Mouse (Mus musculus): ENCODE measurements at regions not wholly inside any gene's neighbourhood (a gene's known extent, or its start where the extent isn't known, plus 50 kb on each side); places are given as distances from the start of the nearest gene placed in this dataset.

- H3K4me3 ChIP-seq (replicated peaks; ENCODE audit: extremely low read depth, low read depth, low read length), result no peak overlapping the region
- WGBS, result 77% methylated on average over 11 of the region's 11 CpGs
- TF ChIP-seq POLR2A (IDR thresholded peaks at IDR 0.05; ENCODE audit: borderline replicate concordance, extremely low read depth, low read depth, low read length) (no peak), CTCF (IDR thresholded peaks at IDR 0.05; ENCODE audit: insufficient read depth, low read length) (0 out of 2 replicates have a peak, but pooled peaks have one; percentile 8)
- H3K4me1 ChIP-seq (ENCODE audit: control insufficient read depth, insufficient read depth, low read length), result no peaks in the 10 kb centered on the region
- no peak for DNase-seq
Observed at GRCm38 (mm10) chr14:114832987-114833386, 259.0 kb upstream of the Gpc5 start.

GRCm38 (mm10) chr14:114836723-114837349 lies 255.2 kb upstream of the Gpc5 start:
- Histone ChIP-seq H3K4me1 (ENCODE audit: control insufficient read depth, insufficient read depth, low read length) (no peaks in the 10 kb centered on the region), H3K4me3 (replicated peaks; ENCODE audit: extremely low read depth, low read depth, low read length) (no peak overlapping the region)
- TF ChIP-seq POLR2A (IDR thresholded peaks at IDR 0.05; ENCODE audit: borderline replicate concordance, extremely low read depth, low read depth, low read length), result no peak
- WGBS, result 59% methylated on average over 3 of the region's 3 CpGs
- DNase-seq, result no peak

DNA sequence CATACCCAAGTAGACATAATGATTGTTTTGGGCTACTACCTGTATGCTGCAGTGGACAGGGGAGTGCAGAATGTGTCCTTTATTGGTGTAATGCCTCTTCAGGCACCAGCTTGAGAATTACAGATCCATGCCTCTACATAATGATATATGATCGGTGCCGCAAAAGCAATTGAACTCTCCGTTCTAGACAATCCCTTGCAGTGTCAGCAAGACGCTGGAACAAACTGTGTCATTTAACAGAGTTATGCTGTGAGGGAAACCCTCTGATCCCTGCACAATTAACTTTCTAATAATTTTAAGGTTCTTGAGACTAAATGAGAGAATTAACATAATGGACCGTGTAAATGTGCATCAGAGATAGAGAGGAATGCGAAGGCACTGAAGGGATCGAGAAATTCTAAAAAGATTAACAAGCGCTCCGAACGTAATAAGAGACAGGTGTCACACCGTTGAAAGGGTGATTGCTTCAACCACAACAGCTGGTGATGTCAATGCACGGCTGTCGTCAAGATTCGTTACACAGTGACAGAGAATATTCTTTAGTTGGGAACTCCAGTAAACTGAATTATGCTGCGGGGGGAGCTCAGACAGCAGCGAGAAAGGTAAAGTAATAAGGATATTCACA lies 254.3 kb upstream of the Gpc5 start:
- TF ChIP-seq POLR2A (IDR thresholded peaks at IDR 0.05; ENCODE audit: borderline replicate concordance, extremely low read depth, low read depth, low read length) (no peak), CTCF (IDR thresholded peaks at IDR 0.05; ENCODE audit: insufficient read depth, low read length) (no peak)
- no peak for DNase-seq
- WGBS, result 68% methylated on average over 16 of the region's 16 CpGs
- no peak overlapping the region for H3K4me3 ChIP-seq (replicated peaks; ENCODE audit: extremely low read depth, low read depth, low read length)
- H3K4me1 ChIP-seq (ENCODE audit: control insufficient read depth, insufficient read depth, low read length), result no peaks in the 10 kb centered on the region

DNA sequence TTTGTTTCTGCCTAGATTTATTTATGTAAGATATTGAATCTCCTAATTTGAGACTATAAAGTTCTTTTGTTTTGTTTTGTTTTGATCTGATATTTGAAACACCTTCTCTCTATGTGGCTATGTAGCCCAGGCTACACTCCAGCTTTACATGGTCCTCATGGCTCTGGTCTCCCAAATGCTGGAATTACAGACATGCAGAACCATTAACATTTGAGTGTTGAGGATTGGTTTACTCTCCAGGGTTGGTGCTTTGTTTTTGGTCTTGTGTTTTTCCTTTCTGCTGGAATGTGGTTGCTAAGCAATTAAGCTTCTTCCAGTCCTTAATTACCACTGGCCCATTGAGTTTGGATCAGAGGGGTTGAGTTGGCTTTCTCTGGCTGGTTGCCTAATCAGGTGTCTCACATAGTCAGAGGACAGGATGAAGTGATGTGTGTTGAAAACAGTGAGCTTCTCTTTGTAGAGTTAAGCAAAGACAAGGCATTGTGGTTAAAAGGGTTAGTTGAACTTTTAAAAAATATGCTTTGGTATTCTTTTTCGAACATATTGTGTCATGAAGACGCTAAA lies 252.6 kb upstream of the Gpc5 start:
- no peak for DNase-seq
- WGBS, result 85% methylated on average over 2 of the region's 2 CpGs
- no peaks in the 10 kb centered on the region for H3K4me1 ChIP-seq (ENCODE audit: control insufficient read depth, insufficient read depth, low read length)
- H3K4me3 ChIP-seq (replicated peaks; ENCODE audit: extremely low read depth, low read depth, low read length), result no peak overlapping the region
- TF ChIP-seq POLR2A (IDR thresholded peaks at IDR 0.05; ENCODE audit: borderline replicate concordance, extremely low read depth, low read depth, low read length) (no peak), CTCF (IDR thresholded peaks at IDR 0.05; ENCODE audit: insufficient read depth, low read length) (no peak)

DNA sequence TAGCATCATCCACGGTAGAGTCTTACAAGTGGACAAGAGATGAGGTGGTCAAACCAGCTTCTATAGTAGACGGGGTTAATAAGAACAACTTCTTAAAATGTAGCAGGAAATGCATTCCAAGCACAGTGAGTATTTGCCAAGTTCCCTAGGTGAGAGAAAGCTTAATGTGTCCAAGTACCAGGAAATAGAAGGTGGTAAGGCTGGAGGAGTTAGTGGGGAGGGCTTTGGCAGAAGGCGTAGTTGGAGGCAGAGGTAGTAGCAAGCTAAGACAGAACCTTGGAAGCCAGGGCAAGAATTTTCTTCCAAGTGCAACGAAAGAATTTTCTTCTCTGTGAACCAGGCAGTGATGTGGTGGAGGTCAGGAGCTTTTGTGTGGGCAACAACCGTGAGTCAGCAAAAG lies 251.2 kb upstream of the Gpc5 start:
- TF ChIP-seq CTCF (IDR thresholded peaks at IDR 0.05; ENCODE audit: insufficient read depth, low read length) (no peak), POLR2A (IDR thresholded peaks at IDR 0.05; ENCODE audit: borderline replicate concordance, extremely low read depth, low read depth, low read length) (no peak)
- H3K4me3 ChIP-seq (replicated peaks; ENCODE audit: extremely low read depth, low read depth, low read length), result no peak overlapping the region
- H3K4me1 ChIP-seq (ENCODE audit: control insufficient read depth, insufficient read depth, low read length), result no peaks in the 10 kb centered on the region
- WGBS, result 45% methylated on average over 5 of the region's 5 CpGs
- DNase-seq, result no peak

DNA sequence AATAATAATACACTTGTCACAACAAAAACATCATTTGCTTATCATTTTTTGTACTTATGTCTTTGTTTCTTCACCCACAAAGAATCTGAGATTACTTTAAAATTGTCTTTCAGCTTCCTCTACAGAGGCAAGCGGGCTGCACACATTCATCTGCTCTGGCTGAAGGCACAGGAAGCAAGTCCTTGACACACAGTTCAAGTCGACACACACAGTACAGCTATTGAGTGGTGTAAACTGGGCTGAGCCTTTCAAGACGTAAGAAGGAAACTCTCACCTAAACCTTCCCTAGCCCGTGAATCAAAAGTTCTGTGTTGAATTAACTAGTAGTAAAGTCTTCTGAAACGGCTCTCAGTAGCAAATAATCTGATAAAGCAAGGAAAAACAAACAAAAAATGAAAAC lies 250.5 kb upstream of the Gpc5 start:
- H3K4me3 ChIP-seq (replicated peaks; ENCODE audit: extremely low read depth, low read depth, low read length), result no peak overlapping the region
- no peak for DNase-seq
- WGBS, result 17% methylated on average over 5 of the region's 5 CpGs
- no peaks in the 10 kb centered on the region for H3K4me1 ChIP-seq (ENCODE audit: control insufficient read depth, insufficient read depth, low read length)
- TF ChIP-seq CTCF (IDR thresholded peaks at IDR 0.05; ENCODE audit: insufficient read depth, low read length), result no peak
- TF ChIP-seq POLR2A (IDR thresholded peaks at IDR 0.05; ENCODE audit: borderline replicate concordance, extremely low read depth, low read depth, low read length), result no peak

DNA sequence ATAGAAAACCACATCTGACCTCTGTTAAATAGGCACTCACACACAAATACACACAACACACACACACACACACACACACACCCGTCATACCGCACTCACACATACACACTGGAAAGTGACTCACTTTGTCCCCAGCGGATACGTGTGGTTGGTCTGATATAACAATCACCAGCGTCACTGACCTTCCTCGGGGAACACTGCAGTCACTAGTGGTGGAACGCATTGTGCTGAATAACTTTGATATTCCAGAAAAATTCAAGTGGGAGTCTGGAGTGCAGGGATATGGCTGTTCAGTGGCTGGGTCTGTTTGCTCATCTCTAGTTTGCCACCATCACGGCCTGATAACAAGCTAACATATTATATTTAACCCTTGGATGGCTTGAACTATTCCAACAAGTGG lies 249.7 kb upstream of the Gpc5 start:
- Histone ChIP-seq H3K4me3 (replicated peaks; ENCODE audit: extremely low read depth, low read depth, low read length) (no peak overlapping the region), H3K4me1 (ENCODE audit: control insufficient read depth, insufficient read depth, low read length) (no peaks in the 10 kb centered on the region)
- 64% methylated on average over 8 of the region's 8 CpGs for WGBS
- TF ChIP-seq POLR2A (IDR thresholded peaks at IDR 0.05; ENCODE audit: borderline replicate concordance, extremely low read depth, low read depth, low read length) (no peak), CTCF (IDR thresholded peaks at IDR 0.05; ENCODE audit: insufficient read depth, low read length) (no peak)
- DNase-seq, result no peak

GRCm38 (mm10) chr14:114843105-114843743 lies 248.8 kb upstream of the Gpc5 start:
- TF ChIP-seq POLR2A (IDR thresholded peaks at IDR 0.05; ENCODE audit: borderline replicate concordance, extremely low read depth, low read depth, low read length) (no peak), CTCF (IDR thresholded peaks at IDR 0.05; ENCODE audit: insufficient read depth, low read length) (no peak)
- Histone ChIP-seq H3K4me1 (ENCODE audit: control insufficient read depth, insufficient read depth, low read length) (no peaks in the 10 kb centered on the region), H3K4me3 (replicated peaks; ENCODE audit: extremely low read depth, low read depth, low read length) (no peak overlapping the region)
- whole genome bisulfite sequencing, result 77% methylated on average over 6 of the region's 6 CpGs
- DNase-seq, result no peak

- Histone ChIP-seq H3K4me3 (replicated peaks; ENCODE audit: extremely low read depth, low read depth, low read length) (no peak overlapping the region), H3K4me1 (ENCODE audit: control insufficient read depth, insufficient read depth, low read length) (no peaks in the 10 kb centered on the region)
- DNase-seq, result no peak
- TF ChIP-seq CTCF (IDR thresholded peaks at IDR 0.05; ENCODE audit: insufficient read depth, low read length) (no peak), POLR2A (IDR thresholded peaks at IDR 0.05; ENCODE audit: borderline replicate concordance, extremely low read depth, low read depth, low read length) (no peak)
- WGBS, result 21% methylated on average over 9 of the region's 9 CpGs
Observed at GRCm38 (mm10) chr14:114854324-114855054, 237.5 kb upstream of the Gpc5 start.
